Mouse (Mus musculus): ENCODE measurements around the gene Smchd1. TPM values are rescaled to one million over a fixed set of nuclear protein-coding genes. Genes with fewer than 3 reads are reported as not detected.

Gene Smchd1
- polyA plus RNA-seq, 1 experiment from 2014 or later: 25.7 TPM

GRCm38 (mm10) chr17:71301413-71301812 is 173.7 kb downstream of the Smchd1 start:
- WGBS (ENCODE audit: insufficient replicate concordance): 76% methylated on average over 5 of the region's 5 CpGs
- Histone ChIP-seq H3K27ac (ENCODE audit: low read depth) (no peak overlapping the region; the same call in 1 of the 2 replicates), H3K9ac (replicated peaks) (no peak overlapping the region), H3K27me3 (ENCODE audit: insufficient read depth, low read length) (no peaks in the 10 kb centered on the region), H3K36me3 (replicated peaks; ENCODE audit: insufficient read depth, low read length) (no peaks in the 10 kb centered on the region), H3K4me3 (ENCODE audit: low read depth, low read length) (no peak overlapping the region), H3K9me3 (ENCODE audit: low read length) (no peaks in the 10 kb centered on the region), H3K4me1 (ENCODE audit: insufficient read depth) (no peaks in the 10 kb centered on the region), H3K4me2 (ENCODE audit: low read depth, low read length) (no peak overlapping the region)
- TF ChIP-seq EP300 (IDR thresholded peaks at IDR 0.05; ENCODE audit: low read depth) (no peak), CTCF (IDR thresholded peaks at IDR 0.05; ENCODE audit: low read depth) (no peak)
- no peak for ATAC-seq
- no peak for DNase-seq

- Histone ChIP-seq H3K4me2 (ENCODE audit: low read depth, low read length) (no peak overlapping the region), H3K36me3 (replicated peaks; ENCODE audit: insufficient read depth, low read length) (no peaks in the 10 kb centered on the region), H3K27me3 (ENCODE audit: insufficient read depth, low read length) (no peaks in the 10 kb centered on the region), H3K4me1 (ENCODE audit: insufficient read depth) (peaks cover 2% of the 10 kb centered on the region; the same call in 1 of the 2 replicates), H3K9ac (replicated peaks) (no peak overlapping the region), H3K27ac (ENCODE audit: low read depth) (peak overlapping the region; percentile 46), H3K9me3 (ENCODE audit: low read length) (no peaks in the 10 kb centered on the region), H3K4me3 (ENCODE audit: low read depth, low read length) (no peak overlapping the region)
- peak; percentile 58; the same call in 1 of the 2 replicates for ATAC-seq
- 35% methylated on average over 2 of the region's 2 CpGs for WGBS (ENCODE audit: insufficient replicate concordance)
- TF ChIP-seq CTCF (IDR thresholded peaks at IDR 0.05; ENCODE audit: low read depth) (no peak), EP300 (IDR thresholded peaks at IDR 0.05; ENCODE audit: low read depth) (no peak)
- DNase-seq: peak; percentile 66
Observed at GRCm38 (mm10) chr17:71300338-71300737, 174.8 kb downstream of the Smchd1 start.

- Histone ChIP-seq H3K4me2 (ENCODE audit: low read depth, low read length) (no peak overlapping the region), H3K9me3 (ENCODE audit: low read length) (no peaks in the 10 kb centered on the region), H3K4me3 (ENCODE audit: low read depth, low read length) (no peak overlapping the region), H3K4me1 (ENCODE audit: insufficient read depth) (peaks cover 7% of the 10 kb centered on the region; the same call in 1 of the 2 replicates), H3K9ac (replicated peaks) (no peak overlapping the region), H3K27me3 (ENCODE audit: insufficient read depth, low read length) (no peaks in the 10 kb centered on the region), H3K36me3 (replicated peaks; ENCODE audit: insufficient read depth, low read length) (no peaks in the 10 kb centered on the region), H3K27ac (ENCODE audit: low read depth) (peak overlapping the region; percentile 46)
- ATAC-seq (peak; percentile 66; the same call in 1 of the 2 replicates), DNase-seq (no peak)
- no peak for TF ChIP-seq EP300 (IDR thresholded peaks at IDR 0.05; ENCODE audit: low read depth)
- TF ChIP-seq CTCF (IDR thresholded peaks at IDR 0.05; ENCODE audit: low read depth): no peak
- WGBS (ENCODE audit: insufficient replicate concordance): 63% methylated on average over 4 of the region's 4 CpGs
Observed at GRCm38 (mm10) chr17:71299879-71300278, 175.3 kb downstream of the Smchd1 start.

GRCm38 (mm10) chr17:71294570-71294969 is 180.6 kb downstream of the Smchd1 start:
- H3K4me3 ChIP-seq (ENCODE audit: low read depth, low read length): no peak overlapping the region
- H3K4me1 ChIP-seq (ENCODE audit: insufficient read depth): peaks cover 52% of the 10 kb centered on the region
- DNase-seq (no peak), ATAC-seq (no peak)
- no peaks in the 10 kb centered on the region for H3K9me3 ChIP-seq (ENCODE audit: low read length)
- H3K27me3 ChIP-seq (ENCODE audit: insufficient read depth, low read length): no peaks in the 10 kb centered on the region
- peak overlapping the region; percentile 26; the same call in 1 of the 2 replicates for H3K4me2 ChIP-seq (ENCODE audit: low read depth, low read length)
- TF ChIP-seq CTCF (IDR thresholded peaks at IDR 0.05; ENCODE audit: low read depth) (no peak), EP300 (IDR thresholded peaks at IDR 0.05; ENCODE audit: low read depth) (no peak)
- 40% methylated on average over 3 of the region's 3 CpGs for WGBS (ENCODE audit: insufficient replicate concordance)
- no peaks in the 10 kb centered on the region for H3K36me3 ChIP-seq (replicated peaks; ENCODE audit: insufficient read depth, low read length)
- no peak overlapping the region for H3K27ac ChIP-seq (ENCODE audit: low read depth)
- no peak overlapping the region for H3K9ac ChIP-seq (replicated peaks)

Other genes starting within 250 kb of the Smchd1 start
- gene Emilin2, start 163.4 kb downstream of the Smchd1 start, polyA plus RNA-seq (2015; fragmentation: Nextera tagmentation; extraction: Ambion mirVana): 10.0 and 12.0 TPM in 2 replicates
- gene Gm4707, start 15.4 kb downstream of the Smchd1 start, polyA plus RNA-seq (2015; fragmentation: Nextera tagmentation; extraction: Ambion mirVana): 0.45 and 0.51 TPM in 2 replicates
- gene Ndc80, start 51.5 kb upstream of the Smchd1 start, polyA plus RNA-seq (2015; fragmentation: Nextera tagmentation; extraction: Ambion mirVana): 16.3 and 17.7 TPM in 2 replicates
- gene Spdya, start 76.7 kb upstream of the Smchd1 start, polyA plus RNA-seq (2015; fragmentation: Nextera tagmentation; extraction: Ambion mirVana): 0.20 and 0.30 TPM in 2 replicates
- 22.6 and 23.0 TPM in 2 replicates for gene Wdr43, start 140.6 kb upstream of the Smchd1 start, polyA plus RNA-seq (2015; fragmentation: Nextera tagmentation; extraction: Ambion mirVana)
- gene Togaram2, start 197.9 kb upstream of the Smchd1 start, polyA plus RNA-seq (2015; fragmentation: Nextera tagmentation; extraction: Ambion mirVana): 0.04 TPM in 1 of 2 replicates, not detected in the other